Mouse (Mus musculus): ENCODE data around the gene Gm340. TPM values are rescaled to one million over a fixed set of nuclear protein-coding genes. Genes with fewer than 3 reads are reported as not detected.
A peak's percentile ranks its signal among the peaks of the same experiment; 100 is the strongest.

The Gm340 gene
- 14.9 and 17.7 TPM in 2 replicates for total RNA-seq (2021)
- long read RNA-seq, result 0 reads

DNA sequence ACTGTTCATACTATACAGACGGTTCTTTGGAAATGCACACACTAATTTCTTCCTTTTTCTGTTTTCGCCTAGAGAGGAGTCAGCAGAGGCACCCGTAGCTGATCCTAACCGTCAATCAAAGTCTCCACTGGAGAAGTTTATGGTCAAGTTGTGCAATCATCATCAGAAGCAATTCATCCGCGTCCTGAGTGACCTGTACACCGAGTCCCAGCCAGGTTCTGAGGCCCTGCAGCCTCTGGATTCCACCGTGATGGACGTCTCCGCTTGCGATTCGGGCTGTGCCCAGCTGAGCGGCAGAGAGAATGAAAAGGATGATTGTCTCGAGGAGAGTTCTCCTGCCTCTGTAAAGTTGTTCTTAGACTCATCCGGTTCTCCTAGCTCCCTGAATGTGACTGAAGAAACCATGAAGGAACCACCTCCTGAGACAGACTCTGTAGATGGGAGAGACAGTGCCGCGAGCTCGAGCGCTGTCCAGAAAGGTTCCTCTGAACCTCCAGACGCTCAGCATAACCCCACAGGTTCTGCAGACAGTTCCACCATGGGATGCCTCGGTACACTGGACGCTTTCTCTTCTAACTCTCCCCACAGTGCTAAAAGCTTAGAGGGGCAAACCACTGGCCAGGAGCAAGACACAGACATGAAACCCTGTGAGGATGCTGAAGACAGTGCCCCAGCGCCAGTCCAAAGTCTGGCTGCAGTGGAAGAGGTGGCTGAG lies at the start of gene Gm340:
Gene Gm340 (plus strand): TSS at position 665 of the 715 bp plus-strand sequence.
- DNase-seq, result no peak

GRCm38 (mm10) chr19:41534021-41534420 lies 48.1 kb upstream of the Gm340 start:
- DNase-seq, result no peak

DNA sequence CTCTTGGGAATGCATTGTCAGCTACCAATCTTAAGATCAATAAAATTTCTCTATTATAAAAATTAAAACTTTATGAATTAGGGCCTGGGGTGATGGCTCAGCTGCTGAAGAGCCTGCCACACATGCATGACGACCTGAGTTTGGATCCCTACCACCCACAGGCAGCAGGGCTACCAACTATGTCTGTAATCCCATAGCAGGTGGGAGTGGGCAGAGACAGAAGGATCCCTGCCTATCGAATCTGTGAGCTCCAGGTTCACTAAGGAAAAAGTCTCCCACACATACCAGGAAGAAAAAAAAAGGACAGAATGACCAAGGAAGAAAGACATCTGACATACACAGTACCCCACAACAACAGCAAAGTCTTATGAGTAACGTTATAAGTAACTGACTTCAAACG lies 25.2 kb upstream of the Gm340 start:
- DNase-seq, result no peak

DNA sequence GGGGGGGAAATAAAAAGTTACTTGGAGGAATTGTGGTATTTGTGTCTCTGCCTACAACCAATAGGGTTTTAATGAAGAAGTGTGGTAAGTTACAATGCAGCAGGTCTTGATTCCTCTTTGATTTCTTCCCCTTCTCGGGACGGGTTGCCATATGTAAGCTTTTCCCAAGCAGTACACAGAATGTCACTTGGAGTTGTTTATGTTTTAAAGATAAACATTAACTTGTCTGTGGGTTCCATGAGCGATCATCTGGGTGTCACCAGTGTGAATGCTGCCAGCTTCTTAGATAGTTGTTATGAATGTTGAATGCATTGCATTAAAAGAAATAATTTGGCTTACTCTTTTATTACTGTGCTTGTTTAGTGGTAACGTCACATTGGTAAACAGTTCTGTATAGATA lies 24.7 kb upstream of the Gm340 start:
- DNase-seq, result no peak

GRCm38 (mm10) chr19:41558891-41559486 lies 23.2 kb upstream of the Gm340 start:
- no peak for DNase-seq

- DNase-seq, result no peak
Measured at GRCm38 (mm10) chr19:41560856-41561255, 21.3 kb upstream of the Gm340 start.

- no peak for DNase-seq
Measured at GRCm38 (mm10) chr19:41568791-41569190, 13.4 kb upstream of the Gm340 start.

DNA sequence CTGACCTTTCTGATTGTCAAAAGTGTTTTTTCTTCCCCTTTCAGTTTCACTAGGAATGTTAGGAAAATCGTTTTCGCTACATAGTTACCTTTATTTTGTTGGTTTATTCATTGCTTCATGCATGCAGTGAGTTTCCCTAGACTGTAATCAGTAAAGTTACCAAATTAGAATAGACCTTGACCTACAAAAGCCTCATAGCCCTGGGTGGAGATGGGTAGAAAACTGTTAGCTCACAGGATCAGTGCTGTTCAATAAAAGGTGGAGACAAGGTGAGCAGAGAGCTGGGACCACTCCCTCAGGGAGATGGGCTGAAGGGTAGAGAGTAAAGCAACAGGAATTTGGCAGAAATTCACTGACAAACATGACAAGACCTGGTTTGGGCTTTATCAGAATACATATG lies 8.5 kb upstream of the Gm340 start:
- DNase-seq, result no peak

DNA sequence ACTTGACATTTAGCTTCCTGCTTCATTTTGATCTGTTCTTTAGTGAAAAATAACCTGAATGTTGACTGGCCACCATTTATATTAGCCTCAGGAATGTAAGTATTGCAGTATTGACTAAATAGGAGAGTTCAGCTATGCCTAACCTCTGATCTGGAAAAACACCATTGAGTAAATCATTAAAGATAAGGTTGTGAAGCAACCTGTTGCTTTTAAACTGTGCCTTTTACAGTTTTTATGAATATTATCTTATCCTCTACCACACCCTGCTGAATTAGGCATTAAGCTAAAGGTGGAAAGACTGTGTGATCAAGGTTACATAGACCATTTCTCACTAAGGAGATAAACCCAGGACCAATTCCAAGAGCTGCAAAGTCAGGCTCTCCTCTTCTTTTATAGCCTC lies 4.6 kb upstream of the Gm340 start:
- DNase-seq, result no peak

DNA sequence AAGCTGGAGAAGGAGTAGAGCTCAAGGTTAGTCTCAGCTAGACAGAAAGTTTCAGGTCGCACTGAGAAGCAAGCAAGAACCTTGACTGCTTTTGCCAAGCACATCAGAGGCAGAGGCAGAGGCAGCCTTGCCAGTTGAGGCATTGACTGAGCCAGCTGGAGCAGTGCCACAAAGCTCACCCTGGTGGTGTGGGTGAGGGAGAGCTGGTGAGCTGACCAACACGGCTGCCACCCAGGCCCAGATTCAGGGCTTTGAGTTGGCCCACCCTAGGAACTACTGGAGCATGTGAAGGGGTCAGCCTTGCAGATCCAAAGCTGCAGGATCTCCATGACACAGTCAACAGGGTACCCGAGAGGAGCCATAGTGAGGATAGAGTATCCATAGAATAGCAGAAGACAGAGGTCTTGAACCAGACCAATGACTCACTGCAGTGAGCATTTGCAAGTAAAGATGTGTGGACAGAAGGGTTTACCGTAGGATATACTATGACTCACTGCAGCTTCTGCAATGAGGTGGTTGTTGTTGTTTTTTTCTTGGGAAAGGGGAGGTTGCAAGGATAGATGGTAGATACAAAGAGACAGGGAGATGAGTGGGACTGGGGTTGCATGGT lies 2.8 kb upstream of the Gm340 start:
- DNase-seq, result peak; percentile 83

GRCm38 (mm10) chr19:41582918-41583514 lies 846 bp downstream of the Gm340 start:
- DNase-seq, result no peak

DNA sequence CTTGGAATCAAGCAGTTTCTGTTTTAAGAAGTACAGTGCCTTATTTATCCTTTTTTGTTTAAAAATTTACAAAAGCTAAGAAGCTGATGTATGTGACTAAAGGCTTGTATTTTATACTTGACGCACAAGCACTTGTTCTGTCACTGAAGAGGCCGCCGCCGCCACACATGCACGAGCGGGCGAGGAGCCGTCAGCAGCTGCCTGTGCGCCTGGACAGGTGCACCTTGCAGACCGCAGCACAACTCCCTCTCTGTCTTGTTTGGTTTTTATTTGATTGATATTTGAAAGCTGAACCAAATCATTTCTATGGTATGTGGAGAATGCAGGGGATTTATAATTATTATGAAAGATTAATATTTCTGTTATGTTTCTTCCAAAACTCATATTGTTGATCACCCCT lies 4.6 kb downstream of the Gm340 start:
- no peak for DNase-seq

DNA sequence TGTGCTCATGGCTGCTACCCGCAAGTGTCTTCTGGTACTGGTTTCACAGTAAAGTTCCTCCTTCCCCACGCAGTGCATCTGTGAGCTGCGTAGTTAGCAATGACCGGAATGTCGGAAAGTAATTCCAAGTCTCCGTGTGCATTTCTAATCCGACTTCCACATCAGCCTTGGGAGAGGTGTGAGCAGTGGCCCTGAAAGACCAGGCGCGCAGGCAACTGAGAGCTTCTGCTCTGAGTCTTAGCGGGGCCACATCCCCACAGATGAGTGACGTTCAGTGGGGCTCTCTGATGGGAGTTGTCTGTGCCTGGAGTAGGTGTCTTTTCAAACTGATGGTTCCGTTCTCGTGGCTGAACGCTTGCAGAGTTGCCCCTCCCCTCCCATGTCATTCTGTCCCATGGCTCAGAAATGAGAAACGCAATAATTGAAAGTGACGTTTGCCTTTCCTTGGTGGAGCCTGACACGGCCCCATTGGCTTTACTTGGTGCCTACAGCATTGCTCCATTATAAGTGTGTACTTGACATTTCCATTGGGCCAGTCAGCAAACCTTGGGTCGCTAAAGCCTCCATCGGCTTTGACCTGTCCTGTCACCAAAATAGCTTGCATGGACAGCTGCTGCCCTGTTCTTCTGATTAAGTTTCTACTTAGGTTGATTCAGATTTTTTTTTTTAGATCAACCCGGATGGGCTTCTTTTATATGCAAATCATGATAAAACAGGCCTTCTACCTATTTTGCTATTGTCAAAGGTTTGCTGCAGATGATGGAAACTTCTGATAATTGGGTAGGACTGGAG lies 5.5 kb downstream of the Gm340 start:
- DNase-seq, result no peak

DNA sequence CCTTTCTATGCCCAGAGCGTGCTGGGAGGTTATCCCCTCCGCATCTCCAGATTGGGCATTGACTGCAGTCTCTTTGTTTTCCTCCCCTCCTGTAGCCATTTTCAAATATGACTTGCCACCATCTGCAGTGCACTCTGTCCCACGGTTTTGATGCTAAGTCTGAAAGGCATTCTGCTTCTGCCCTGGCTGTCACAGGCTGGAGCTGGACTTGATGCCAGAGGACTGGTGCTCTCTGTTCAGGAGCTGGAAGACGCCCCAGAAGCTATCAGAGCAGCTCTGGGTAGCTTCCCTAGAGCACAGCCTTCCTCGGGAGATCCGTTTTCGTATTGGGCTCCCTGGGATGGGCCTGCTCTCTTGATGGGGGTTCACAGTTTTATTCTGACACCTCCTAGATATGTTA lies 6.9 kb downstream of the Gm340 start:
- no peak for DNase-seq

GRCm38 (mm10) chr19:41589681-41590080 lies 7.5 kb downstream of the Gm340 start:
- DNase-seq, result no peak

DNA sequence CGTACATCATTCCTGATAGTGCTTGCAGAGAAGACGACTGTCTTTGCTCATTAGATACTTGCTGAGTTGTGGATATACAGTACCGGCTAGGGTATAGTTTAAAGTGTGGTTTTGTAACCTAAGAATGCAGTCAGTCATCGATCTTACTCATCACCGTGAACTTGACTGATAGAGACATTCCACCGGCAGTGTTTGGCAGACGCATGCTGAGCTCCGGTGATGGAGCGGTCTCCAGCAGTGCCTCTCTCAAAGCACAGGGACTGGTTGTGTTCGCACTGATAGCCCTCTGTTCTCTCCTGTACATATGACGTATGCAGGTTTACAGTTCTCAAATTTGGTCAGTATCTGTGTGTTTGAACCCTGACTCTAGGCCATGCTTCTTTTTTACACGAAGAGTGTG lies 9.6 kb downstream of the Gm340 start:
- DNase-seq, result no peak

GRCm38 (mm10) chr19:41597170-41597894 lies 15.2 kb downstream of the Gm340 start:
- DNase-seq, result peak; percentile 86

- DNase-seq, result no peak
Measured at GRCm38 (mm10) chr19:41600647-41601046, 18.5 kb downstream of the Gm340 start.

DNA sequence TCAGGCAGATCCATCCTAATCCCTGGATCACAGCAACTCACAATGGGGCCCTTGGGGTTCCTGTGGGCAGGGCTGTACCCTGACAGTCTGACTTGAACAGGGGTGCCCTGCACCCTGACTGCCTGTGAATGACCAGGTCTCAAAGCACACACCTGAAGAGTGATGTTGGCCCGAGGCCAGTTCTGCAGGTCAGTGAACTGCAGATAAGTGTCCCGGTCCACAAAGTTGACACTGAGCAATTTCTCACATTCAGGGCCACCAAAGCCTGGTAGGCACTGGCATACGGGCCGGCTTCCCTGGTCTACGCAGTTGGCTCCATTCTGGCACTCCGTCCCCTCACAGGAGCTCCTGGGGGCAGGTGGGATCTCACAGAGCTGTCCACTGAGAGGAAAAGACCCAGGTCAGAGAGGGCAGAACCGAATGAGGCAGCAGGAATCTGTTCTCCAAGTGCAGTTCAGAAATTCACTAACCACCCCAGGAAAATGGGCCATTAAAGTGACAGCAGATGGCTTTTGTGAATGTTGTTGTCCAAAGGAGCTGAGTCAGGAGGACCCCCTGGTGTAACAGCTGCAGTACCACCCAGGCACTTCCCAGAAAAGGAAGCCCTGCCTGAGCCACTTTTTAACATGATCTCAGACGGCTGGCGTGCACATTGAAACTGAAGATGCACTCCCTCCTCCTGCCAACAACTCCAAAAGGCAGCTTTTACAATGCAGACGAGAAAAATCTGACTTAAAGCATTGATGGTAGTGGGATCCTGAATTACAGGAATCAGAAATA lies 24.2 kb downstream of the Gm340 start:
- no peak for DNase-seq

DNA sequence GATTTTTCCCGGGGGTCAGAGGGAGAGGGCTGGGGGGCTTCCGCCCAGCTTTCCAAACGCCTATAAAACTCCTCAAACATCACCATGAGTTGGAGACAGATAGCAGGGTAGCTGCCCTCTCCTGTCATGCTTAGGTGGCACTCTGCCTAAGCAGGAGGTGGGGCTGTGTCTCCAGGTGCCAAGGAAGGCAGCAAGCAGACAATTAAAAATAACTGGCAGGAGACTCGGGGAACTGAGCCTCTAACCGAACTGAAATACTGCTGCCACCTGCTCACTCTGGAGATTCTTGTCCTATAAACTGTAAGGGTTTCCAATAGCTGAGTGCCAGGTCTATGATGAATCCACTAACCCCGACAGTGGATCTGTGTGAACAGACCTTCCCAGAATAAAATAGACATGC lies 29.5 kb downstream of the Gm340 start:
- no peak for DNase-seq
